Mouse (Mus musculus): ENCODE results near the gene Taf1. TPM values are rescaled to one million over a fixed set of nuclear protein-coding genes. Genes with fewer than 3 reads are reported as not detected.
A peak's percentile ranks its signal among the peaks of the same experiment; 100 is the strongest.
"Not testable (repeated sequence)": the region's sequence is repeated elsewhere in the genome, so short reads cannot be mapped to it uniquely, and the experiment has no call there.

The Taf1 gene
- polyA plus RNA-seq (2011; ENCODE audit: insufficient read length, low read depth, missing spikeins) = 35.8 and 38.3 TPM in 2 replicates

GRCm38 (mm10) chrX:101532347-101533221 lies at the start of gene Taf1:
TSS of gene Taf1 (plus strand) at chrX:101532734.
- Histone ChIP-seq H3K27ac (ENCODE audit: insufficient read depth, low read length) (peak within 1 kb of the TSS; percentile 54; the same call in 1 of the 2 replicates), H3K4me1 (ENCODE audit: control insufficient read depth, insufficient read depth, low read length) (no peaks in the 10 kb centered on the region), H3K4me3 (ENCODE audit: insufficient read depth, low read length) (peak within 1 kb of the TSS; percentile 82)
- TF ChIP-seq POLR2A (IDR thresholded peaks at IDR 0.05; ENCODE audit: low read depth, low read length) = peak; percentile 88
- no peak for TF ChIP-seq CTCF (IDR thresholded peaks at IDR 0.05; ENCODE audit: borderline replicate concordance, insufficient read depth, low read length)

GRCm38 (mm10) chrX:101486487-101487152 lies 45.9 kb upstream of the Taf1 start:
- peak; percentile 91 for TF ChIP-seq CTCF (IDR thresholded peaks at IDR 0.05; ENCODE audit: borderline replicate concordance, insufficient read depth, low read length)
- not testable (repeated sequence) for H3K4me1 ChIP-seq (ENCODE audit: control insufficient read depth, insufficient read depth, low read length); H3K4me3 ChIP-seq (ENCODE audit: insufficient read depth, low read length); H3K27ac ChIP-seq (ENCODE audit: insufficient read depth, low read length)

GRCm38 (mm10) chrX:101504636-101505035 lies 27.9 kb upstream of the Taf1 start:
- Histone ChIP-seq H3K27ac (ENCODE audit: insufficient read depth, low read length) (no peak overlapping the region), H3K4me1 (ENCODE audit: control insufficient read depth, insufficient read depth, low read length) (no peaks in the 10 kb centered on the region), H3K4me3 (ENCODE audit: insufficient read depth, low read length) (no peak overlapping the region)
- TF ChIP-seq CTCF (IDR thresholded peaks at IDR 0.05; ENCODE audit: borderline replicate concordance, insufficient read depth, low read length) = 0 out of 2 replicates have a peak, but pooled peaks have one; percentile 22
- no peak for TF ChIP-seq POLR2A (IDR thresholded peaks at IDR 0.05; ENCODE audit: low read depth, low read length)

GRCm38 (mm10) chrX:101515710-101516109 lies 16.8 kb upstream of the Taf1 start:
- TF ChIP-seq CTCF (IDR thresholded peaks at IDR 0.05; ENCODE audit: borderline replicate concordance, insufficient read depth, low read length) (no peak), POLR2A (IDR thresholded peaks at IDR 0.05; ENCODE audit: low read depth, low read length) (no peak)
- no peak overlapping the region for H3K27ac ChIP-seq (ENCODE audit: insufficient read depth, low read length)
- H3K4me1 ChIP-seq (ENCODE audit: control insufficient read depth, insufficient read depth, low read length) = no peaks in the 10 kb centered on the region
- H3K4me3 ChIP-seq (ENCODE audit: insufficient read depth, low read length) = no peak overlapping the region

- TF ChIP-seq POLR2A (IDR thresholded peaks at IDR 0.05; ENCODE audit: low read depth, low read length) (no peak), CTCF (IDR thresholded peaks at IDR 0.05; ENCODE audit: borderline replicate concordance, insufficient read depth, low read length) (no peak)
- no peak overlapping the region for H3K4me3 ChIP-seq (ENCODE audit: insufficient read depth, low read length)
Measured at GRCm38 (mm10) chrX:101518006-101518405, 14.5 kb upstream of the Taf1 start.

GRCm38 (mm10) chrX:101522027-101522426 lies 10.5 kb upstream of the Taf1 start:
- no peak overlapping the region for H3K27ac ChIP-seq (ENCODE audit: insufficient read depth, low read length)
- H3K4me3 ChIP-seq (ENCODE audit: insufficient read depth, low read length) = no peak overlapping the region
- no peaks in the 10 kb centered on the region for H3K4me1 ChIP-seq (ENCODE audit: control insufficient read depth, insufficient read depth, low read length)
- no peak for TF ChIP-seq CTCF (IDR thresholded peaks at IDR 0.05; ENCODE audit: borderline replicate concordance, insufficient read depth, low read length)
- TF ChIP-seq POLR2A (IDR thresholded peaks at IDR 0.05; ENCODE audit: low read depth, low read length) = no peak

More at GRCm38 (mm10) chrX:101518006-101518405, 14.5 kb upstream of the Taf1 start:
- no peak overlapping the region for H3K27ac ChIP-seq (ENCODE audit: insufficient read depth, low read length)
- no peaks in the 10 kb centered on the region for H3K4me1 ChIP-seq (ENCODE audit: control insufficient read depth, insufficient read depth, low read length)

GRCm38 (mm10) chrX:101527356-101527755 lies 5.2 kb upstream of the Taf1 start:
- Histone ChIP-seq H3K4me1 (ENCODE audit: control insufficient read depth, insufficient read depth, low read length) (no peaks in the 10 kb centered on the region), H3K27ac (ENCODE audit: insufficient read depth, low read length) (no peak overlapping the region), H3K4me3 (ENCODE audit: insufficient read depth, low read length) (no peak overlapping the region)
- no peak for TF ChIP-seq POLR2A (IDR thresholded peaks at IDR 0.05; ENCODE audit: low read depth, low read length)
- TF ChIP-seq CTCF (IDR thresholded peaks at IDR 0.05; ENCODE audit: borderline replicate concordance, insufficient read depth, low read length) = no peak

- TF ChIP-seq CTCF (IDR thresholded peaks at IDR 0.05; ENCODE audit: borderline replicate concordance, insufficient read depth, low read length) = no peak
- no peak for TF ChIP-seq POLR2A (IDR thresholded peaks at IDR 0.05; ENCODE audit: low read depth, low read length)
- H3K4me1 ChIP-seq (ENCODE audit: control insufficient read depth, insufficient read depth, low read length) = no peaks in the 10 kb centered on the region
- H3K4me3 ChIP-seq (ENCODE audit: insufficient read depth, low read length) = no peak overlapping the region
- no peak overlapping the region for H3K27ac ChIP-seq (ENCODE audit: insufficient read depth, low read length)
Measured at GRCm38 (mm10) chrX:101585455-101585854, 52.9 kb downstream of the Taf1 start.

- TF ChIP-seq CTCF (IDR thresholded peaks at IDR 0.05; ENCODE audit: borderline replicate concordance, insufficient read depth, low read length) (no peak), POLR2A (IDR thresholded peaks at IDR 0.05; ENCODE audit: low read depth, low read length) (no peak)
- no peaks in the 10 kb centered on the region for H3K4me1 ChIP-seq (ENCODE audit: control insufficient read depth, insufficient read depth, low read length)
Measured at GRCm38 (mm10) chrX:101616183-101616582, 83.6 kb downstream of the Taf1 start.

GRCm38 (mm10) chrX:101617889-101618288 lies 85.4 kb downstream of the Taf1 start:
- H3K4me3 ChIP-seq (ENCODE audit: insufficient read depth, low read length) = no peak overlapping the region
- no peaks in the 10 kb centered on the region for H3K4me1 ChIP-seq (ENCODE audit: control insufficient read depth, insufficient read depth, low read length)
- no peak overlapping the region for H3K27ac ChIP-seq (ENCODE audit: insufficient read depth, low read length)
- TF ChIP-seq CTCF (IDR thresholded peaks at IDR 0.05; ENCODE audit: borderline replicate concordance, insufficient read depth, low read length) = no peak
- no peak for TF ChIP-seq POLR2A (IDR thresholded peaks at IDR 0.05; ENCODE audit: low read depth, low read length)

More at GRCm38 (mm10) chrX:101616183-101616582, 83.6 kb downstream of the Taf1 start:
- Histone ChIP-seq H3K27ac (ENCODE audit: insufficient read depth, low read length) (no peak overlapping the region), H3K4me3 (ENCODE audit: insufficient read depth, low read length) (no peak overlapping the region)
